Mouse (Mus musculus) ES-E14 (cell line): Measurements from ENCODE around the gene Dcaf17. TPM values are rescaled to one million over a fixed set of nuclear protein-coding genes. Genes with fewer than 3 reads are reported as not detected.

Source experiments
- DNase-seq: peaks from one replicate; pipeline ENCODE4 v3.0.0-alpha.2; 2013; ENCODE audit warnings: low read depth, low spot score
- H3K27ac ChIP-seq: 2 replicates; pipeline ENCODE4 v1.5.1; 2012; ENCODE audit warnings: low read depth, mild to moderate bottlenecking, low read length, moderate library complexity, mixed read lengths; ENCODE audit not compliant: poor library complexity, insufficient read depth, severe bottlenecking
- H3K36me3 ChIP-seq: 2 replicates; pipeline ENCODE4 v1.6.1; 2012; ENCODE audit warnings: mild to moderate bottlenecking, low read length, moderate library complexity, mixed read lengths; ENCODE audit not compliant: control insufficient read depth, poor library complexity, insufficient read depth, severe bottlenecking
- H3K4me1 ChIP-seq, 2 experiments: fragments of 150-350 bp in 1 of 2; sonication (generic) in 1 of 2; 2 replicates each; pipeline ENCODE4 v1.6.1; 2012; ENCODE audit warnings: low read length in 2 of 2, mild to moderate bottlenecking in 1 of 2, mixed read lengths in 1 of 2; ENCODE audit not compliant: control insufficient read depth in 2 of 2, insufficient read depth in 2 of 2, poor library complexity in 1 of 2
- H3K4me3 ChIP-seq, 2 experiments: fragments of 150-350 bp in 1 of 2; sonication (generic) in 1 of 2; 2 replicates each; pipeline ENCODE4 v1.5.1; 2012; ENCODE audit warnings: low read length in 2 of 2, low read depth in 1 of 2, mild to moderate bottlenecking in 1 of 2, mixed read lengths in 1 of 2; ENCODE audit not compliant: insufficient read depth in 1 of 2, poor library complexity in 1 of 2, severe bottlenecking in 1 of 2
- H3K9ac ChIP-seq: 2 replicates; pipeline ENCODE4 v1.6.1; 2012; ENCODE audit warnings: low read depth, mild to moderate bottlenecking, low read length, mixed read lengths; ENCODE audit not compliant: poor library complexity, insufficient read depth, severe bottlenecking
- H3K9me3 ChIP-seq: fragments of 150-350 bp; sonication (generic); 2 replicates; pipeline ENCODE4 v1.6.1; 2012; ENCODE audit warnings: low read depth, mild to moderate bottlenecking, low read length; ENCODE audit not compliant: control insufficient read depth, insufficient read depth
- CHD2 ChIP-seq: IDR thresholded peaks from 2 replicates; pipeline ENCODE4 v1.6.1; 2014; ENCODE audit warnings: mild to moderate bottlenecking, low read depth, low read length, inconsistent platforms
- HCFC1 ChIP-seq: IDR thresholded peaks from 2 replicates; pipeline ENCODE4 v1.6.1; 2012; ENCODE audit warnings: low read length, inconsistent platforms, borderline replicate concordance; ENCODE audit not compliant: insufficient read depth
- MAFK ChIP-seq: IDR thresholded peaks from 2 replicates; pipeline ENCODE4 v1.6.1; 2014; ENCODE audit warnings: mild to moderate bottlenecking, low read depth, low read length, inconsistent platforms; ENCODE audit not compliant: insufficient read depth
- ZC3H11A ChIP-seq: IDR thresholded peaks from 2 replicates; pipeline ENCODE4 v1.6.1; 2012; ENCODE audit warnings: low read depth, mild to moderate bottlenecking, inconsistent platforms, low read length, borderline replicate concordance
- ZNF384 ChIP-seq: IDR thresholded peaks from 2 replicates; pipeline ENCODE4 v1.6.1; 2012; ENCODE audit warnings: low read depth, low read length, inconsistent platforms
- in situ Hi-C, 2 experiments: fragments of 600-800 bp; cut with MboI; formaldehyde crosslinking; loops; one replicate each; pipeline ENCODE4 v1.15.1; 2025; ENCODE audit warnings: low sequenced_read_pairs in 2 of 2, inconsistent platforms in 1 of 2; ENCODE audit not compliant: unreplicated experiment in 2 of 2
- total RNA-seq: library from RNA; depleted of rRNA; stranded (reverse); fragments of 300-350 nt; gene quantifications from 2 replicates; pipeline ENCODE4 v1.2.3, GENCODE M21; 2012

Dcaf17 gene
- total RNA-seq, 1 experiment = 20.0 TPM

GRCm38 (mm10) chr2:71105469-71106215, 50.5 kb downstream of the Dcaf17 start:
- Histone ChIP-seq H3K4me3 (no peak overlapping the region), H3K4me1 (no peaks in the 10 kb centered on the region), H3K9me3 (no peaks in the 10 kb centered on the region), H3K36me3 (peaks cover 2% of the 10 kb centered on the region), H3K27ac (no peak overlapping the region), H3K9ac (no peak overlapping the region)
- DNase-seq = no peak
- in situ Hi-C loops = no loop called here
- no peak for TF ChIP-seq CHD2
- no peak for TF ChIP-seq MAFK
- no peak for TF ChIP-seq HCFC1
- no peak for TF ChIP-seq ZNF384
- no peak for TF ChIP-seq ZC3H11A

- Histone ChIP-seq H3K4me3 (no peak overlapping the region), H3K36me3 (no peaks in the 10 kb centered on the region), H3K4me1 (no peaks in the 10 kb centered on the region), H3K9ac (no peak overlapping the region), H3K27ac (no peak overlapping the region), H3K9me3 (no peaks in the 10 kb centered on the region)
- TF ChIP-seq ZC3H11A (no peak), MAFK (no peak)
- no peak for DNase-seq
- in situ Hi-C loops = no loop called here
Observed at GRCm38 (mm10) chr2:71107225-71107624, 52.1 kb downstream of the Dcaf17 start.

- no peak overlapping the region for H3K9ac ChIP-seq
- H3K36me3 ChIP-seq = no peaks in the 10 kb centered on the region
- no peak for TF ChIP-seq HCFC1
- TF ChIP-seq ZC3H11A = no peak
- peak; percentile 56; the same call in 1 of the 2 replicates for TF ChIP-seq MAFK
- H3K4me3 ChIP-seq = no peak overlapping the region
- in situ Hi-C loops = no loop called here
- H3K9me3 ChIP-seq = no peaks in the 10 kb centered on the region
- no peak overlapping the region for H3K27ac ChIP-seq
- H3K4me1 ChIP-seq = no peaks in the 10 kb centered on the region
- no peak for DNase-seq
Observed at GRCm38 (mm10) chr2:71108541-71108940, 53.4 kb downstream of the Dcaf17 start.

GRCm38 (mm10) chr2:71113489-71114171, 58.5 kb downstream of the Dcaf17 start:
- Histone ChIP-seq H3K36me3 (no peaks in the 10 kb centered on the region), H3K4me1 (peaks cover 0 to 3% of the 10 kb centered on the region in 2 experiments; a peak in 1 of 4 replicates), H3K9ac (no peak overlapping the region), H3K4me3 (no peak overlapping the region), H3K27ac (no peak overlapping the region), H3K9me3 (no peaks in the 10 kb centered on the region)
- TF ChIP-seq ZC3H11A (no peak), MAFK (no peak), CHD2 (no peak), ZNF384 (no peak), HCFC1 (no peak)
- in situ Hi-C loops = no loop called here
- no peak for DNase-seq
